In the genomic region with DNA sequence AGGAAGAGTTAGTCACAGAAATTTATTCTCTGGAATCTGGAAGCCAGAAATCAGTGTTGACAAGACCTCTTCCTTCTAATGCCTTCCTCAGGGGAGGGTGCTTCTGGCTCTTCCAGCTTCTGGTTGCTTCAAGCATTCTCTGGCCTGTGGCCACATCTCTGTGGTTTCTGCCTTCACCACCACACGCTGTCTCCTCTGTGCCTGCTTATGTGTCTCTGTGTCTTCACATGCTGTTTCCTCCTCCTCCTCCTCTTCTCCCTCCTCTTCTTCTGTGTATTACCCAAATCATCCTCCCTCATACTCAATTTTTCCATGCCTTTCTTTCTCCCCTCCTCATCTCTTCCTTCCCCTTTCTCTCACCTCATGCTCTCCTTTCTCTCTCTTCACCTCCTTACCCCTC, we compare ENCODE assay signal across 12 mouse cellular contexts. TPM values are rescaled to one million over a fixed set of nuclear protein-coding genes. Genes with fewer than 3 reads are reported as not detected.
DNase-seq lines count a peak whose midpoint lies in the region; ATAC-seq and TF ChIP-seq lines count a peak whose summit lies in the region.
"Had no signal": no experiment of that assay in that cellular context is flagged by ENCODE, and none has a peak within 500 bp of the region (broad histone marks: within the 10 kb centered on the region; RNA-seq: fewer than 3 reads in every experiment).

No protein-coding gene starts in this region.

- no peak for TF ChIP-seq POLR2A in liver, adult 2 months (IDR thresholded peaks at IDR 0.05; ENCODE audit: extremely low read depth, insufficient read depth, low read length)

- no peak overlapping the region for H3K4me3 ChIP-seq in embryonic facial prominence, embryonic 14.5 days (ENCODE audit: low read depth, low read length)
- H3K4me3 ChIP-seq in embryonic facial prominence, embryonic 10.5 days, result no peak overlapping the region
- no peak overlapping the region for H3K4me3 ChIP-seq in liver, adult 2 months (ENCODE audit: insufficient read depth, low read depth, low read length)
- H3K4me3 ChIP-seq in liver, embryonic 12.5 days, result no peak overlapping the region
- H3K4me3 ChIP-seq: forebrain, embryonic 10.5 days had no signal

- no peak overlapping the region for H3K9ac ChIP-seq in embryonic facial prominence, embryonic 14.5 days (ENCODE audit: low read depth, low read length)
- H3K9ac ChIP-seq in liver, adult 2 months (ENCODE audit: low read depth, low read length), result no peak overlapping the region
- no peak overlapping the region for H3K9ac ChIP-seq in liver, embryonic 12.5 days

- H3K79me2 ChIP-seq in liver, adult 2 months (ENCODE audit: control insufficient read depth, insufficient read depth, low read length), result no peaks in the 10 kb centered on the region

- DNase-seq in embryonic facial prominence, embryonic 14.5 days (ENCODE audit: low spot score), result peak; percentile 81
- no peak for DNase-seq in embryonic facial prominence, embryonic 10.5 days (ENCODE audit: low spot score)
- no peak for DNase-seq in liver, adult 2 months (ENCODE audit: extremely low read depth, low read depth, low spot score)
- peak; percentile 79 to 85 for DNase-seq in lung, adult 18-20 months
- no peak for DNase-seq in B cell, adult 2 months
- no peak for DNase-seq in embryo, embryonic 10.5 days (ENCODE audit: low spot score)
- no peak for DNase-seq in gastrocnemius, adult 8-10 months (ENCODE audit: low spot score in 2 of 2)
- DNase-seq: adrenal gland, postnatal 10 days; cerebellum, postnatal 10 days; kidney, adult 9 months had no signal

- H3K36me3 ChIP-seq in embryonic facial prominence, embryonic 14.5 days (ENCODE audit: control insufficient read depth, insufficient read depth, low read length), result no peaks in the 10 kb centered on the region
- no peaks in the 10 kb centered on the region for H3K36me3 ChIP-seq in embryonic facial prominence, embryonic 10.5 days (replicated peaks)
- no peaks in the 10 kb centered on the region for H3K36me3 ChIP-seq in liver, adult 2 months (ENCODE audit: control insufficient read depth, insufficient read depth, low read length)
- no peaks in the 10 kb centered on the region for H3K36me3 ChIP-seq in liver, embryonic 12.5 days
- H3K36me3 ChIP-seq: forebrain, embryonic 10.5 days had no signal

- no peaks in the 10 kb centered on the region for H3K27me3 ChIP-seq in embryonic facial prominence, embryonic 14.5 days (replicated peaks; ENCODE audit: control insufficient read depth, insufficient read depth, low read length)
- no peaks in the 10 kb centered on the region for H3K27me3 ChIP-seq in embryonic facial prominence, embryonic 10.5 days (replicated peaks; ENCODE audit: low read depth, poor library complexity, severe bottlenecking)
- H3K27me3 ChIP-seq in liver, adult 2 months (ENCODE audit: control insufficient read depth, insufficient read depth, low read length), result no peaks in the 10 kb centered on the region
- H3K27me3 ChIP-seq in liver, embryonic 12.5 days (replicated peaks), result peaks cover 9% of the 10 kb centered on the region

- TF ChIP-seq CTCF in liver, adult 2 months (IDR thresholded peaks at IDR 0.05; ENCODE audit: low read depth, low read length), result no peak

- no peaks in the 10 kb centered on the region for H3K4me1 ChIP-seq in embryonic facial prominence, embryonic 14.5 days (ENCODE audit: control insufficient read depth, insufficient read depth, low read length)
- peaks cover 5% of the 10 kb centered on the region; the same call in 1 of the 2 replicates for H3K4me1 ChIP-seq in embryonic facial prominence, embryonic 10.5 days
- peaks cover 19% of the 10 kb centered on the region for H3K4me1 ChIP-seq in liver, adult 2 months (ENCODE audit: control insufficient read depth, insufficient read depth, low read length)
- H3K4me1 ChIP-seq in liver, embryonic 12.5 days, result peaks cover 8% of the 10 kb centered on the region

- H3K4me2 ChIP-seq in embryonic facial prominence, embryonic 14.5 days (ENCODE audit: low read depth, low read length), result no peak overlapping the region
- no peak overlapping the region for H3K4me2 ChIP-seq in liver, embryonic 12.5 days

- WGBS in embryonic facial prominence, embryonic 14.5 days, result 65% methylated on average over 1 of the region's 1 CpGs
- WGBS in embryonic facial prominence, embryonic 10.5 days, result 91% methylated on average over 1 of the region's 1 CpGs
- WGBS in liver, adult 2 months, result 57% methylated on average over 1 of the region's 1 CpGs
- 14% methylated on average over 1 of the region's 1 CpGs for WGBS in liver, embryonic 12.5 days (ENCODE audit: insufficient replicate concordance)

- no peak overlapping the region for H3K27ac ChIP-seq in embryonic facial prominence, embryonic 14.5 days (replicated peaks; ENCODE audit: low read depth, low read length)
- H3K27ac ChIP-seq in embryonic facial prominence, embryonic 10.5 days (replicated peaks), result no peak overlapping the region
- peak overlapping the region; percentile 75 for H3K27ac ChIP-seq in liver, adult 2 months (replicated peaks; ENCODE audit: insufficient read depth, low read depth, low read length)
- no peak overlapping the region for H3K27ac ChIP-seq in liver, embryonic 12.5 days
- H3K27ac ChIP-seq: forebrain, embryonic 10.5 days had no signal

- ATAC-seq in embryonic facial prominence, embryonic 14.5 days (ENCODE audit: low read depth), result no peak
- ATAC-seq in liver, embryonic 12.5 days, result no peak

- no peaks in the 10 kb centered on the region for H3K9me3 ChIP-seq in embryonic facial prominence, embryonic 14.5 days (ENCODE audit: control insufficient read depth, low read length)
- peaks cover 5% of the 10 kb centered on the region; the same call in 1 of the 2 replicates for H3K9me3 ChIP-seq in embryonic facial prominence, embryonic 10.5 days
- H3K9me3 ChIP-seq in liver, embryonic 12.5 days (replicated peaks), result 0 out of 2 replicates have a peak, but pooled peaks cover 3% of the 10 kb centered on the region

RNA-seq across cellular contexts. Expression of a gene that starts 17.6 kb away (rescaled TPM):
- 1.1 and 1.4 TPM in 2 replicates for polyA plus RNA-seq in embryonic facial prominence, embryonic 14.5 days (2014; fragmentation: Nextera tagmentation; extraction: Ambion mirVana)
- polyA plus RNA-seq in embryonic facial prominence, embryonic 10.5 days (2016; fragmentation: Nextera tagmentation; extraction: Ambion mirVana), result 0.65 and 0.80 TPM in 2 replicates
- 2.7 and 3.7 TPM in 2 replicates for total RNA-seq in liver, adult 2 months (2014; rRNA removed)
- polyA plus RNA-seq in liver, adult 2 months (2012; rRNA removed), result 3.6 and 4.1 TPM in 2 replicates
- 0.92 and 0.95 TPM in 2 replicates for polyA plus RNA-seq in liver, embryonic 12.5 days (2016; fragmentation: Nextera tagmentation; extraction: Ambion mirVana)
- total RNA-seq in gastrocnemius, adult 8-10 months (2022), result 10 to 100 TPM in 1 of 4 experiments, 1 to 10 TPM in 3; 4.4 to 10.0 (median 9.1) TPM

Comparison
In these comparisons a context has a peak if more than half of its experiments do, and no peak if none do; other contexts are left out.
1. DNase-seq: peak in embryonic facial prominence, embryonic 14.5 days (single experiment) and lung, adult 18-20 months (2 of 2); none in embryonic facial prominence, embryonic 10.5 days (single experiment), liver, adult 2 months (single experiment), B cell, adult 2 months (0 of 2), embryo, embryonic 10.5 days (single experiment) and gastrocnemius, adult 8-10 months (0 of 2).